Mouse (Mus musculus) brain, embryonic 14.5 days (tissue): ENCODE results near the gene Dst. TPM values are rescaled to one million over a fixed set of nuclear protein-coding genes. Genes with fewer than 3 reads are reported as not detected.

ENCODE experiments used
- DNase-seq: peaks from one replicate; pipeline ENCODE4 v3.0.0-alpha.2; 2011; ENCODE audit warnings: low read depth
- CTCF ChIP-seq: fragments of 200-500 bp; IDR thresholded peaks from 2 replicates; pipeline ENCODE4 v1.5.1; 2012; ENCODE audit warnings: inconsistent platforms, mild to moderate bottlenecking, moderate library complexity, borderline replicate concordance; ENCODE audit not compliant: insufficient read depth, insufficient read length; ENCODE audit errors: extremely low read depth
- POLR2A ChIP-seq: fragments of 200-500 bp; IDR thresholded peaks from 2 replicates; pipeline ENCODE4 v1.6.1; 2012; ENCODE audit warnings: mild to moderate bottlenecking, inconsistent platforms, borderline replicate concordance; ENCODE audit not compliant: poor library complexity, insufficient read depth, insufficient read length, severe bottlenecking; ENCODE audit errors: extremely low read depth
- polyA plus RNA-seq: library from polyadenylated mRNA; depleted of rRNA; stranded (reverse); fragments of >200 nt; gene quantifications from 2 replicates; pipeline ENCODE4 v1.2.3, GENCODE M21; 2012

Dst gene
- polyA plus RNA-seq, 1 experiment = 96.0 TPM

GRCm38 (mm10) chr1:33932845-33933499 is 24.9 kb downstream of the Dst start:
- TF ChIP-seq POLR2A (no peak), CTCF (no peak)
- DNase-seq = peak; percentile 80

- TF ChIP-seq CTCF (no peak), POLR2A (no peak)
- DNase-seq = peak; percentile 66
Observed at GRCm38 (mm10) chr1:33935946-33936345, 27.9 kb downstream of the Dst start.

GRCm38 (mm10) chr1:33939828-33940227 is 31.8 kb downstream of the Dst start:
- DNase-seq = no peak
- TF ChIP-seq CTCF (no peak), POLR2A (no peak)

- no peak for TF ChIP-seq POLR2A
- TF ChIP-seq CTCF = no peak
- DNase-seq = no peak
Observed at GRCm38 (mm10) chr1:33940364-33940928, 32.4 kb downstream of the Dst start.

GRCm38 (mm10) chr1:33942638-33943037 is 34.6 kb downstream of the Dst start:
- TF ChIP-seq POLR2A = no peak
- TF ChIP-seq CTCF = no peak
- DNase-seq = no peak

- TF ChIP-seq CTCF (peak; percentile 5; the same call in 1 of the 2 replicates), POLR2A (no peak)
- no peak for DNase-seq
Observed at GRCm38 (mm10) chr1:33943943-33944342, 35.9 kb downstream of the Dst start.

GRCm38 (mm10) chr1:33944977-33945750 is 37.1 kb downstream of the Dst start:
- no peak for DNase-seq
- TF ChIP-seq CTCF = no peak
- no peak for TF ChIP-seq POLR2A

GRCm38 (mm10) chr1:33945756-33946155 is 37.7 kb downstream of the Dst start:
- no peak for DNase-seq
- TF ChIP-seq CTCF (no peak), POLR2A (no peak)

GRCm38 (mm10) chr1:33946601-33947395 is 38.8 kb downstream of the Dst start:
- DNase-seq = peak; percentile 88

GRCm38 (mm10) chr1:33947838-33948237 is 39.8 kb downstream of the Dst start:
- DNase-seq = no peak
- TF ChIP-seq CTCF (peak; percentile 1; the same call in 1 of the 2 replicates), POLR2A (no peak)

More at GRCm38 (mm10) chr1:33946601-33947395, 38.8 kb downstream of the Dst start:
- TF ChIP-seq CTCF (no peak), POLR2A (no peak)

GRCm38 (mm10) chr1:33948511-33948910 is 40.5 kb downstream of the Dst start:
- TF ChIP-seq POLR2A (no peak), CTCF (no peak)

GRCm38 (mm10) chr1:33955626-33956025 is 47.6 kb downstream of the Dst start:
- no peak for TF ChIP-seq CTCF
- no peak for TF ChIP-seq POLR2A
- no peak for DNase-seq

More at GRCm38 (mm10) chr1:33948511-33948910, 40.5 kb downstream of the Dst start:
- DNase-seq = peak; percentile 63
